14 mouse cellular contexts compared by ENCODE assay signal in genomic region chr11:105494786-105495369, GRCm38 (mm10). TPM values are rescaled to one million over a fixed set of nuclear protein-coding genes. Genes with fewer than 3 reads are reported as not detected.
DNase-seq lines count a peak whose midpoint lies in the region; ATAC-seq and TF ChIP-seq lines count a peak whose summit lies in the region.
"Had no signal": no experiment of that assay in that cellular context is flagged by ENCODE, and none has a peak within 500 bp of the region (broad histone marks: within the 10 kb centered on the region; RNA-seq: fewer than 3 reads in every experiment).

No protein-coding gene starts in this region.

- no peak overlapping the region for H3K9ac ChIP-seq in forebrain, embryonic 13.5 days
- H3K9ac ChIP-seq in limb, embryonic 14.5 days (ENCODE audit: low read depth, low read length, severe bottlenecking): no peak overlapping the region
- H3K9ac ChIP-seq in embryonic facial prominence, embryonic 15.5 days: no peak overlapping the region
- H3K9ac ChIP-seq: hindbrain, embryonic 13.5 days; liver, embryonic 15.5 days; midbrain, embryonic 12.5 days had no signal

- H3K27me3 ChIP-seq in forebrain, embryonic 10.5 days (ENCODE audit: poor library complexity, severe bottlenecking): no peaks in the 10 kb centered on the region
- no peaks in the 10 kb centered on the region for H3K27me3 ChIP-seq in forebrain, embryonic 13.5 days
- no peaks in the 10 kb centered on the region for H3K27me3 ChIP-seq in limb, embryonic 14.5 days (ENCODE audit: control insufficient read depth, insufficient read depth, low read length)
- no peaks in the 10 kb centered on the region for H3K27me3 ChIP-seq in limb, embryonic 10.5 days (ENCODE audit: low read depth, poor library complexity, severe bottlenecking)
- H3K27me3 ChIP-seq in embryonic facial prominence, embryonic 15.5 days: no peaks in the 10 kb centered on the region
- H3K27me3 ChIP-seq: liver, embryonic 15.5 days had no signal

- peak; percentile 12 for DNase-seq in forebrain, embryonic 10.5 days (ENCODE audit: extremely low spot score, low spot score)
- DNase-seq in limb, embryonic 14.5 days (ENCODE audit: low spot score): peak; percentile 22
- no peak for DNase-seq in limb, embryonic 10.5 days (ENCODE audit: low spot score)
- DNase-seq in large intestine, adult 2 months (ENCODE audit: low read depth, low spot score): peak; percentile 37
- no peak for DNase-seq in adrenal gland, adult (ENCODE audit: inconsistent age in 2 of 2, low spot score in 1 of 2)
- DNase-seq in c-Kit-positive CD71-positive TER-119-positive erythroid progenitor cells, embryonic 14.5 days (ENCODE audit: low spot score): no peak
- DNase-seq: adrenal gland, postnatal 10 days; cerebellum, postnatal 36 days had no signal

- no peak overlapping the region for H3K4me2 ChIP-seq in forebrain, embryonic 13.5 days
- H3K4me2 ChIP-seq in limb, embryonic 14.5 days (replicated peaks; ENCODE audit: low read depth, low read length, severe bottlenecking): no peak overlapping the region
- H3K4me2 ChIP-seq in embryonic facial prominence, embryonic 15.5 days (replicated peaks): peak overlapping the region; percentile 29; the same call in 1 of the 2 replicates
- H3K4me2 ChIP-seq: hindbrain, embryonic 13.5 days; liver, embryonic 15.5 days; midbrain, embryonic 12.5 days had no signal

- no peak for ATAC-seq in forebrain, embryonic 13.5 days
- ATAC-seq in limb, embryonic 14.5 days (ENCODE audit: low FRiP score, low read depth): no peak
- ATAC-seq in embryonic facial prominence, embryonic 15.5 days (ENCODE audit: insufficient number of reproducible peaks, low FRiP score, low TSS enrichment, low read depth): peak; percentile 24; the same call in 1 of the 2 replicates

- 93% methylated on average over 6 of the region's 6 CpGs for WGBS in forebrain, embryonic 10.5 days
- WGBS in forebrain, embryonic 13.5 days: 90% methylated on average over 6 of the region's 6 CpGs
- 81% methylated on average over 6 of the region's 6 CpGs for WGBS in limb, embryonic 14.5 days
- WGBS in limb, embryonic 10.5 days: 88% methylated on average over 6 of the region's 6 CpGs
- WGBS in embryonic facial prominence, embryonic 15.5 days: 58% methylated on average over 6 of the region's 6 CpGs
- 37% methylated on average over 6 of the region's 6 CpGs for WGBS in large intestine, adult 2 months

- no peak overlapping the region for H3K27ac ChIP-seq in forebrain, embryonic 10.5 days
- H3K27ac ChIP-seq in forebrain, embryonic 13.5 days: no peak overlapping the region
- no peak overlapping the region for H3K27ac ChIP-seq in limb, embryonic 14.5 days (replicated peaks; ENCODE audit: low read depth, low read length)
- H3K27ac ChIP-seq in limb, embryonic 10.5 days: no peak overlapping the region
- peak overlapping the region; percentile 24; the same call in 1 of the 2 replicates for H3K27ac ChIP-seq in embryonic facial prominence, embryonic 15.5 days (replicated peaks)
- H3K27ac ChIP-seq: hindbrain, embryonic 13.5 days; liver, embryonic 15.5 days; midbrain, embryonic 12.5 days had no signal

- H3K9me3 ChIP-seq in forebrain, embryonic 10.5 days: no peaks in the 10 kb centered on the region
- H3K9me3 ChIP-seq in forebrain, embryonic 13.5 days (replicated peaks): no peaks in the 10 kb centered on the region
- no peaks in the 10 kb centered on the region for H3K9me3 ChIP-seq in limb, embryonic 14.5 days (ENCODE audit: control insufficient read depth, low read length)
- no peaks in the 10 kb centered on the region for H3K9me3 ChIP-seq in limb, embryonic 10.5 days (replicated peaks)
- H3K9me3 ChIP-seq in embryonic facial prominence, embryonic 15.5 days (replicated peaks): no peaks in the 10 kb centered on the region
- H3K9me3 ChIP-seq: hindbrain, embryonic 13.5 days; liver, embryonic 15.5 days; midbrain, embryonic 12.5 days had no signal

- peaks cover 31% of the 10 kb centered on the region for H3K4me1 ChIP-seq in forebrain, embryonic 10.5 days
- H3K4me1 ChIP-seq in forebrain, embryonic 13.5 days: peaks cover 16% of the 10 kb centered on the region
- H3K4me1 ChIP-seq in limb, embryonic 14.5 days (ENCODE audit: control insufficient read depth, insufficient read depth, low read length): peaks cover 17% of the 10 kb centered on the region
- H3K4me1 ChIP-seq in limb, embryonic 10.5 days: peaks cover 7% of the 10 kb centered on the region
- peaks cover 30% of the 10 kb centered on the region for H3K4me1 ChIP-seq in embryonic facial prominence, embryonic 15.5 days
- H3K4me1 ChIP-seq: liver, embryonic 15.5 days had no signal

- no peaks in the 10 kb centered on the region for H3K36me3 ChIP-seq in forebrain, embryonic 10.5 days (replicated peaks)
- no peaks in the 10 kb centered on the region for H3K36me3 ChIP-seq in forebrain, embryonic 13.5 days (ENCODE audit: poor library complexity, severe bottlenecking)
- no peaks in the 10 kb centered on the region for H3K36me3 ChIP-seq in limb, embryonic 14.5 days (ENCODE audit: control insufficient read depth, insufficient read depth, low read length)
- no peaks in the 10 kb centered on the region for H3K36me3 ChIP-seq in limb, embryonic 10.5 days
- H3K36me3 ChIP-seq in embryonic facial prominence, embryonic 15.5 days: no peaks in the 10 kb centered on the region
- H3K36me3 ChIP-seq: hindbrain, embryonic 13.5 days; liver, embryonic 15.5 days; midbrain, embryonic 12.5 days had no signal

- no peak overlapping the region for H3K4me3 ChIP-seq in forebrain, embryonic 10.5 days
- H3K4me3 ChIP-seq in forebrain, embryonic 13.5 days: no peak overlapping the region
- H3K4me3 ChIP-seq in limb, embryonic 14.5 days (replicated peaks; ENCODE audit: low read length): no peak overlapping the region
- no peak overlapping the region for H3K4me3 ChIP-seq in limb, embryonic 10.5 days
- no peak overlapping the region for H3K4me3 ChIP-seq in embryonic facial prominence, embryonic 15.5 days (replicated peaks)
- H3K4me3 ChIP-seq: hindbrain, embryonic 13.5 days; liver, embryonic 15.5 days; midbrain, embryonic 12.5 days had no signal

- no peak for TF ChIP-seq POLR2A in limb, embryonic 14.5 days (IDR thresholded peaks at IDR 0.05; ENCODE audit: borderline replicate concordance, extremely low read depth, insufficient read depth, insufficient read length)

RNA-seq across cellular contexts. Expression of gene March10, which starts 38.3 kb away (rescaled TPM):
- polyA plus RNA-seq in forebrain, embryonic 10.5 days (2016; fragmentation: Nextera tagmentation; extraction: Ambion mirVana): 0.06 and 0.09 TPM in 2 replicates
- polyA plus RNA-seq in forebrain, embryonic 13.5 days (2015; fragmentation: Nextera tagmentation; extraction: Ambion mirVana): not detected in 2 replicates
- polyA plus RNA-seq in limb, embryonic 14.5 days (2012; rRNA removed): 0.18 and 0.28 TPM in 2 replicates
- not detected in 2 replicates for polyA plus RNA-seq in limb, embryonic 14.5 days (2014; fragmentation: Nextera tagmentation; extraction: Ambion mirVana)
- polyA plus RNA-seq in limb, embryonic 10.5 days (2016; fragmentation: Nextera tagmentation; extraction: Ambion mirVana): 0.24 TPM in 1 of 2 replicates, not detected in the other
- polyA plus RNA-seq in embryonic facial prominence, embryonic 15.5 days (2015; fragmentation: Nextera tagmentation; extraction: Ambion mirVana): 0.27 and 0.50 TPM in 2 replicates
- polyA plus RNA-seq in large intestine, adult 2 months (2012; rRNA removed): not detected in 2 replicates
- polyA plus RNA-seq: liver, embryonic 15.5 days; stomach, embryonic 14.5 days had no signal

Comparison
In these comparisons a context has a peak if more than half of its experiments do, and no peak if none do; other contexts are left out.
1. DNase-seq: peak in forebrain, embryonic 10.5 days (single experiment), limb, embryonic 14.5 days (single experiment) and large intestine, adult 2 months (single experiment); none in limb, embryonic 10.5 days (single experiment), adrenal gland, adult (0 of 2) and c-Kit-positive CD71-positive TER-119-positive erythroid progenitor cells, embryonic 14.5 days (single experiment).